Mouse (Mus musculus): ENCODE results near the gene Lrg1. TPM values are rescaled to one million over a fixed set of nuclear protein-coding genes. Genes with fewer than 3 reads are reported as not detected.
"Not testable (repeated sequence)": the region's sequence is repeated elsewhere in the genome, so short reads cannot be mapped to it uniquely, and the experiment has no call there.

The Lrg1 gene
- polyA plus RNA-seq, 1 experiment from 2014 or later = 1.8 TPM

- Histone ChIP-seq H3K9ac (no peak overlapping the region), H3K4me2 (replicated peaks) (no peak overlapping the region), H3K27ac (replicated peaks) (no peak overlapping the region), H3K27me3 (no peaks in the 10 kb centered on the region), H3K4me1 (no peaks in the 10 kb centered on the region), H3K36me3 (peaks cover 4% of the 10 kb centered on the region; the same call in 1 of the 2 replicates), H3K9me3 (replicated peaks) (no peaks in the 10 kb centered on the region), H3K4me3 (replicated peaks) (no peak overlapping the region)
- no peak for ATAC-seq (ENCODE audit: insufficient number of reproducible peaks, low FRiP score, low TSS enrichment, low read depth)
- 77% methylated on average over 6 of the region's 6 CpGs for WGBS
These were observed 13.3 kb downstream of the Lrg1 start for GRCm38 (mm10) chr17:56108334-56109044.

DNA sequence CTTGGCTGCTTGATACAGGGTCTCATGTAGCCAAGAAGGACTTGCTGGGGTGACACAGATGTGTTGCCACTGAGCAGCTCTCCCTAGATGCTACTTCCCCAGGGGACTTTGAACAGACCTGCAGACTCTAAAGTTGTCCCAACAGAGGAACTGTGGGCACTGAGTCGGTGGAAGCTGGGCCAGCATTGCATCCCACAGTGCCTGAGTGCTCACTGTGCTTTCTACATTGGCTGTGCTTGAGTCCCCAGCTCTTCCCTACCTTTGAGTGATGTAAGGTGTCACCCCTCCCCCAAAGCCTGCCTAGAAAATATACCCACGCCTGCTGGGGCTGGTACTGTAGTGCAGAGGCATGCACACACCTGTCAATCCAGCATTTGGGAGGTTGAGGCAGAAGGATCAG, 14.1 kb downstream of the Lrg1 start:
- H3K9me3 ChIP-seq (replicated peaks) = no peaks in the 10 kb centered on the region
- 65% methylated on average over 2 of the region's 2 CpGs for WGBS
- no peak overlapping the region for H3K9ac ChIP-seq
- H3K4me1 ChIP-seq = no peaks in the 10 kb centered on the region
- no peak for ATAC-seq (ENCODE audit: insufficient number of reproducible peaks, low FRiP score, low TSS enrichment, low read depth)
- no peaks in the 10 kb centered on the region for H3K27me3 ChIP-seq
- H3K4me2 ChIP-seq (replicated peaks) = no peak overlapping the region
- H3K27ac ChIP-seq (replicated peaks) = no peak overlapping the region
- no peak overlapping the region for H3K4me3 ChIP-seq (replicated peaks)
- peaks cover 11% of the 10 kb centered on the region for H3K36me3 ChIP-seq

GRCm38 (mm10) chr17:56106981-56107380, 14.8 kb downstream of the Lrg1 start:
- H3K27me3 ChIP-seq = no peaks in the 10 kb centered on the region
- WGBS = 72% methylated on average over 4 of the region's 4 CpGs
- ATAC-seq (ENCODE audit: insufficient number of reproducible peaks, low FRiP score, low TSS enrichment, low read depth) = no peak
- H3K4me1 ChIP-seq = no peaks in the 10 kb centered on the region
- peaks cover 18% of the 10 kb centered on the region for H3K36me3 ChIP-seq
- H3K9ac ChIP-seq = no peak overlapping the region
- H3K27ac ChIP-seq (replicated peaks) = no peak overlapping the region
- no peak overlapping the region for H3K4me2 ChIP-seq (replicated peaks)
- H3K4me3 ChIP-seq (replicated peaks) = no peak overlapping the region
- H3K9me3 ChIP-seq (replicated peaks) = no peaks in the 10 kb centered on the region

DNA sequence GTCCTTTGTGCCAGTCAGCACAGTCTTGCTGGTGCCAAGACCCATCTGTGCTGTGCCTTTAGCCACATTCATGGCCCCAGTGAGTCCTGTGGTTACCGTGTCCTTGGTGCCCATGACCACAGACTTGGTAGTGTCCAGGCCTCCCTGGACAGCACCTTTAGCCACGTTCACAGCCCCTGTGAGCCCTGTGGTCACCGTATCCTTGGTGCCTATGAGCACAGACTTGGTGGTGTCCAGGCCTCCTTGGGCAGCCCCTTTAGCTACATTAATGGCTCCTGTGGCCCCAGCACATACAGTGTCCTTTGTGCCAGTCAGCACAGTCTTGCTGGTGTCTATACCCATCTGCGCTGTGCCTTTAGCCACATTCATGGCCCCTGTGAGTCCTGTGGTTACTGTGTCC, 15.4 kb downstream of the Lrg1 start:
- WGBS = 93% methylated on average over 4 of the region's 4 CpGs
- not testable (repeated sequence) for H3K27me3 ChIP-seq, H3K9ac ChIP-seq

DNA sequence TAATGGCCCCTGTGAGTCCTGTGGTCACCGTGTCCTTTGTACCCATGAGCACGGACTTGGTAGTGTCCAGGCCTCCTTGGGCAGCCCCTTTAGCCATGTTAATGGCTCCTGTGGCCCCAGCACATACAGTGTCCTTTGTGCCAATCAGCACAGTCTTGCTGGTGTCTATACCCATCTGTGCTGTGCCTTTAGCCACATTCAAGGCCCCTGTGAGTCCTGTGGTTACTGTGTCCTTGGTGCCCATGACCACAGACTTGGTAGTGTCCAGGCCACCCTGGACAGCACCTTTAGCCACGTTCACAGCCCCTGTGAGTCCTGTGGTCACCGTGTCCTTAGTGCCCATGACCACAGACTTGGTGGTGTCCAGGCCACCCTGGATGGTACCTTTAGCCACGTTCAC, 17.0 kb downstream of the Lrg1 start:
- H3K4me1 ChIP-seq; H3K4me3 ChIP-seq (replicated peaks); H3K9me3 ChIP-seq (replicated peaks); H3K27ac ChIP-seq (replicated peaks); H3K4me2 ChIP-seq (replicated peaks); H3K27me3 ChIP-seq; ATAC-seq (ENCODE audit: insufficient number of reproducible peaks, low FRiP score, low TSS enrichment, low read depth); H3K9ac ChIP-seq: not testable (repeated sequence)
- 92% methylated on average over 2 of the region's 5 CpGs for WGBS
- H3K36me3 ChIP-seq = peaks cover 40% of the 10 kb centered on the region

More for the DNA sequence above, 15.4 kb downstream of the Lrg1 start:
- not testable (repeated sequence) for H3K4me3 ChIP-seq (replicated peaks); ATAC-seq (ENCODE audit: insufficient number of reproducible peaks, low FRiP score, low TSS enrichment, low read depth); H3K9me3 ChIP-seq (replicated peaks); H3K27ac ChIP-seq (replicated peaks); H3K4me1 ChIP-seq; H3K4me2 ChIP-seq (replicated peaks)
- peaks cover 24% of the 10 kb centered on the region for H3K36me3 ChIP-seq

DNA sequence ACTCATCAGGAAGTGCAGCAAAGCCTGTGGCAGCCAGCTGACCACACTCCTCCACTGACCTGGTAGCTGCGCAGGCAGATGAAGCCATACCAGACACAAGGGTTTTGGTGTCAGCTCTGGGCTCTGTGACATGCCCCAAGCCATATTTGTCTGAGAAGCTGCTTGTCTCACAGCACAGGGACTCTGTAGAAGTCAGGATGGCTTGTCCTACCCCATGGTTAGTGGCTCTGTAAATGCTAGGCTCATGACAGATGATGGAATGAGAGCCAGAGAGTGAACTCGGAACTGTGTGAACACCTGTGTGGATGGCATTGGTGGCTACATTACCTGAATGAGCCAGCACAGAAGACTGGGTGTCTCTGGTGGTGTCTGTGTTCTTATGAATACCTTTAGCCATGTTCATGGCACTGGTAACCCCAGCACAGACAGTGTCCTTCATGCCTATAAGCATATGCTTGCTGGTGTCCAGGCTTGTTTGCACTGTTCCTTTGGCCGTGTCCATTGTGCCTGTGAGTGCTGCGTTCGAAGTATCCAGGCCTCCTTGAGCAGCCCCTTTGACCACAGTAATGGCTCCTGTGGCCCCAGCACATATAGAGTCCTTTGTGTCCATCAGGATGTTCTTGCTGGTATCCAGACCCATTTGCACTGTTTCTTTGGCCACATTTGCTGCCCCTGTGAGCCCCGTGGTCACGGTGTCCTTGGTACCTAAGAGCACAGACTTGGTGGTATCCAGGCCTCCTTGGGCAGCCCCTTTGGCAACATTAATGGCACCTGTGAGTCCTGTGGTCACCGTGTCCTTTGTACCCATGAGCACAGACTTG, 18.1 kb downstream of the Lrg1 start:
- WGBS = 93% methylated on average over 8 of the region's 8 CpGs
- no peak for ATAC-seq (ENCODE audit: insufficient number of reproducible peaks, low FRiP score, low TSS enrichment, low read depth)
- no peaks in the 10 kb centered on the region for H3K9me3 ChIP-seq (replicated peaks)
- H3K36me3 ChIP-seq = peaks cover 49% of the 10 kb centered on the region
- no peak overlapping the region for H3K4me3 ChIP-seq (replicated peaks)
- no peak overlapping the region for H3K27ac ChIP-seq (replicated peaks)
- no peak overlapping the region for H3K9ac ChIP-seq
- no peaks in the 10 kb centered on the region for H3K27me3 ChIP-seq
- no peak overlapping the region for H3K4me2 ChIP-seq (replicated peaks)
- H3K4me1 ChIP-seq = no peaks in the 10 kb centered on the region

GRCm38 (mm10) chr17:56102927-56103326, 18.9 kb downstream of the Lrg1 start:
- peaks cover 56% of the 10 kb centered on the region for H3K36me3 ChIP-seq
- H3K9ac ChIP-seq = no peak overlapping the region
- H3K4me2 ChIP-seq (replicated peaks) = no peak overlapping the region
- no peaks in the 10 kb centered on the region for H3K9me3 ChIP-seq (replicated peaks)
- no peaks in the 10 kb centered on the region for H3K4me1 ChIP-seq
- H3K27me3 ChIP-seq = no peaks in the 10 kb centered on the region
- 94% methylated on average over 9 of the region's 9 CpGs for WGBS
- no peak for ATAC-seq (ENCODE audit: insufficient number of reproducible peaks, low FRiP score, low TSS enrichment, low read depth)
- H3K4me3 ChIP-seq (replicated peaks) = no peak overlapping the region
- no peak overlapping the region for H3K27ac ChIP-seq (replicated peaks)

DNA sequence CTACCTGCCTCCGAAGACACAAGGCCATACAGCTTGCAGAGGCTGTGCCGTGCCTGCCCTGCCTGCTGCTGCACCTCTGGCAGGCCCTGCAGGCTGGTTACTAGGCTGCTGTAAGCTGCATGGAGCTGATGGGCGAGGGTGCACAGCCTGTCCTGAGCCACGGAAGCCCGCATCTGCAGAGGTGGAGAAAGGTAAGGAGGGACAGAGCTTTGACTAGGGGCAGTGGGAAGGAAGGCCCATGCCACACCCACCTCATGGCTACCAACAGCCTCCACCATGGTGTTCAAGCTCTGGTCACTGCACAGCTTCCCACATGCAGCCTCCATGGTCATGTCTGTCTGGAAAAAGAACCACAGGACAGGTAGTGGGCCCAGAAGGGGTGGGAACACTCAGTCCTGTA, 19.6 kb downstream of the Lrg1 start:
- Histone ChIP-seq H3K9me3 (replicated peaks) (no peaks in the 10 kb centered on the region), H3K36me3 (peaks cover 64% of the 10 kb centered on the region), H3K4me1 (no peaks in the 10 kb centered on the region), H3K27ac (replicated peaks) (no peak overlapping the region), H3K9ac (no peak overlapping the region), H3K27me3 (no peaks in the 10 kb centered on the region), H3K4me2 (replicated peaks) (no peak overlapping the region), H3K4me3 (replicated peaks) (no peak overlapping the region)
- no peak for ATAC-seq (ENCODE audit: insufficient number of reproducible peaks, low FRiP score, low TSS enrichment, low read depth)
- 84% methylated on average over 5 of the region's 5 CpGs for WGBS

DNA sequence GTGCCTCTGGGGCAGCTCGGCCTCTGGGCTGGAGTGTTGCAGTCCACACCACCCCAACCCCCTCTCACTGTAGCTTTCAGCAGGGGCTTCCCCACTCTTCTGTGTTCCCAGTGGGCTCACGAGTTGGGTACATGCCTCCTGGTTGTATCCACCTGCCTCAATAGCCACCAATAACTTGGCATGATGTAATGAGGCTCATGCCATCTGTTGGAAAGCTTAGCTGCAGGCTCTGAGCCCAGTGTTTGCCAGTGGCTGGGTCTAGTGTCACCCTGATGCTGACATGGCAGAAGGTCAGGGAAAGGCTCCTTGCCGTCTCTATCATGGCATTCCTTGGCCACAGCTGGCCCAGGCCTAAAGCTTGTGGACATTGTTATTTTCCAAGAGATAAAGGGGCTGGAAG, 21.0 kb downstream of the Lrg1 start:
- WGBS = 91% methylated on average over 3 of the region's 3 CpGs
- Histone ChIP-seq H3K4me3 (replicated peaks) (no peak overlapping the region), H3K36me3 (peaks cover 78% of the 10 kb centered on the region), H3K27me3 (no peaks in the 10 kb centered on the region), H3K27ac (replicated peaks) (no peak overlapping the region), H3K9me3 (replicated peaks) (no peaks in the 10 kb centered on the region), H3K4me2 (replicated peaks) (no peak overlapping the region), H3K4me1 (no peaks in the 10 kb centered on the region), H3K9ac (no peak overlapping the region)
- no peak for ATAC-seq (ENCODE audit: insufficient number of reproducible peaks, low FRiP score, low TSS enrichment, low read depth)

DNA sequence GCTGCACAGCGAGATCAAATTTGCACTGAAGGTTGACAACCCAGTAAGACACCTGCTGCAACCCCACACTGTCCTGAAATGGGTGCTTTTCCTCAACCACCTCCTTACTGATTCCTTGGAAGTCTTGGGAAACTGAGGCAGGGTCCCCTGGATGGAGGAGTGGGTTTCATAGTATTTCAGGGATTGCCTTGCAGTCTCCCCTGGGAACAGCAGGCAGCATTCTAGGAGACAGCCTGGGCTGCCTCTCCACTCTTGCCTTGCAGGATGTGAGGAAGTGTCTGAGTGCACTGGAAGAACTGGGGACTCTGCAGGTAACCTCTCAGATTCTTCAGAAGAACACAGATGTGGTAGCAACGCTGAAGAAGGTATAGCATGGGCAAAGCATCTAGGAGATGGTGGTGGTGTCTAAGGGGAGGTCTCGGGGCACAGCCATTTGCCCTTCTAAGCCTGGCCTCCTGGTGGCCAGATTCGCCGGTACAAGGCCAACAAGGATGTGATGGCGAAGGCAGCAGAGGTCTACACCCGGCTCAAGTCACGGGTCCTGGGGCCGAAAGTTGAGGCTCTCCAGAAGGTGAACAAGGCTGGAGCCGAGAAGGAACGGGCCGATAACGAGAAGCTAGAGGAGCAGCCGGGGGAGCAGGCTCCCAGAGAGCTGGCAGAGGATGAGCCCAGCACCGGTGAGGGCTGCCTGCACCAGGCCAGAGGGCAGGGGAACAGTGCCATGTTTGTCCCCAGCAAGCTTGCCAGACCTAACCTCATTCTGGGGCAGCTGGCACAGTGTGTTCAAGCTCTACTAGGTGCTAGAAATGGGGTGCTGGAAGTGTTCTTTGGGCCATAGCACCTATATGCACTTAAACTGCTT, 22.9 kb downstream of the Lrg1 start:
- Histone ChIP-seq H3K4me1 (no peaks in the 10 kb centered on the region), H3K4me3 (replicated peaks) (no peak overlapping the region), H3K9me3 (replicated peaks) (no peaks in the 10 kb centered on the region), H3K9ac (no peak overlapping the region), H3K27ac (replicated peaks) (no peak overlapping the region), H3K4me2 (replicated peaks) (no peak overlapping the region), H3K27me3 (no peaks in the 10 kb centered on the region), H3K36me3 (peaks cover 80% of the 10 kb centered on the region)
- no peak for ATAC-seq (ENCODE audit: insufficient number of reproducible peaks, low FRiP score, low TSS enrichment, low read depth)
- WGBS = 88% methylated on average over 15 of the region's 15 CpGs

- no peak for ATAC-seq (ENCODE audit: insufficient number of reproducible peaks, low FRiP score, low TSS enrichment, low read depth)
- Histone ChIP-seq H3K4me1 (peaks cover 4% of the 10 kb centered on the region; the same call in 1 of the 2 replicates), H3K4me2 (replicated peaks) (no peak overlapping the region), H3K27me3 (no peaks in the 10 kb centered on the region), H3K4me3 (replicated peaks) (no peak overlapping the region), H3K36me3 (peaks cover 82% of the 10 kb centered on the region), H3K9me3 (replicated peaks) (no peaks in the 10 kb centered on the region), H3K9ac (no peak overlapping the region), H3K27ac (replicated peaks) (no peak overlapping the region)
- 89% methylated on average over 8 of the region's 8 CpGs for WGBS
These were observed 23.6 kb downstream of the Lrg1 start for GRCm38 (mm10) chr17:56098180-56098579.

Measured in embryonic facial prominence, embryonic 15.5 days (tissue).